Mouse (Mus musculus) forebrain, embryonic 12.5 days (tissue): ENCODE results near the gene Etv3. TPM values are rescaled to one million over a fixed set of nuclear protein-coding genes. Genes with fewer than 3 reads are reported as not detected.

Experiments used
- ATAC-seq: fragments of 200-750 bp; cut with Nextera tagmentation; 2 replicates; pipeline ENCODE4 v1.8.0; 2017; ENCODE audit warnings: moderate TSS enrichment; ENCODE audit not compliant: low FRiP score
- H3K27ac ChIP-seq: fragments of 300-500 bp; sonication (generic); 2 replicates; pipeline ENCODE4 v1.5.1; 2016; ENCODE audit warnings: mild to moderate bottlenecking
- H3K27me3 ChIP-seq: fragments of 300-500 bp; sonication (generic); 2 replicates; pipeline ENCODE4 v1.6.1; 2016; ENCODE audit warnings: mild to moderate bottlenecking
- H3K36me3 ChIP-seq: fragments of 300-500 bp; sonication (generic); replicated peaks from 2 replicates; pipeline ENCODE4 v1.6.1; 2016; ENCODE audit warnings: mild to moderate bottlenecking
- H3K4me1 ChIP-seq: fragments of 300-500 bp; sonication (generic); 2 replicates; pipeline ENCODE4 v1.6.1; 2016
- H3K4me2 ChIP-seq: fragments of 300-500 bp; sonication (generic); 2 replicates; pipeline ENCODE4 v1.6.1; 2016; ENCODE audit warnings: mild to moderate bottlenecking, moderate library complexity
- H3K4me3 ChIP-seq: fragments of 300-500 bp; sonication (generic); replicated peaks from 2 replicates; pipeline ENCODE4 v1.5.1; 2016; ENCODE audit warnings: mild to moderate bottlenecking
- H3K9ac ChIP-seq: fragments of 300-500 bp; sonication (generic); 2 replicates; pipeline ENCODE4 v1.6.1; 2016; ENCODE audit warnings: mild to moderate bottlenecking
- H3K9me3 ChIP-seq: fragments of 300-500 bp; sonication (generic); 2 replicates; pipeline ENCODE4 v1.6.1; 2016
- WGBS: fragments of 180-500 bp; shearing (Covaris S2); methylation state at CpG from one replicate; pipeline ENCODE4 v1.1.7; 2016; 5-methylcytosine and 5-hydroxymethylcytosine counted together
- polyA plus RNA-seq: library from polyadenylated mRNA; unstranded; fragments of >200 nt; fragmentation: Nextera tagmentation; extraction: Ambion mirVana; gene quantifications from 2 replicates; pipeline ENCODE4 v1.2.1, GENCODE M21; 2016

Gene Etv3
- polyA plus RNA-seq, 1 experiment from 2014 or later: 13.1 TPM

GRCm38 (mm10) chr3:87566066-87566465, 40.9 kb downstream of the Etv3 start:
- peak overlapping the region; percentile 94 for H3K27ac ChIP-seq
- H3K9ac ChIP-seq: peak overlapping the region; percentile 49; the same call in 1 of the 2 replicates
- WGBS: 2% methylated on average over 4 of the region's 4 CpGs
- H3K36me3 ChIP-seq: no peaks in the 10 kb centered on the region
- H3K9me3 ChIP-seq: no peaks in the 10 kb centered on the region
- peaks cover 13% of the 10 kb centered on the region for H3K4me1 ChIP-seq
- peak overlapping the region; percentile 46 for H3K4me2 ChIP-seq
- H3K4me3 ChIP-seq: peak overlapping the region; percentile 27
- peak; percentile 100 for ATAC-seq
- no peaks in the 10 kb centered on the region for H3K27me3 ChIP-seq

- 96% methylated on average over 14 of the region's 14 CpGs for WGBS
- no peaks in the 10 kb centered on the region for H3K9me3 ChIP-seq
- H3K27ac ChIP-seq: no peak overlapping the region
- H3K4me3 ChIP-seq: no peak overlapping the region
- ATAC-seq: no peak
- H3K4me1 ChIP-seq: peaks cover 13% of the 10 kb centered on the region
- no peaks in the 10 kb centered on the region for H3K27me3 ChIP-seq
- H3K36me3 ChIP-seq: no peaks in the 10 kb centered on the region
- H3K4me2 ChIP-seq: no peak overlapping the region
- no peak overlapping the region for H3K9ac ChIP-seq
Observed at GRCm38 (mm10) chr3:87567497-87567896, 42.3 kb downstream of the Etv3 start.

GRCm38 (mm10) chr3:87568681-87569080, 43.5 kb downstream of the Etv3 start:
- Histone ChIP-seq H3K4me3 (no peak overlapping the region), H3K27me3 (no peaks in the 10 kb centered on the region), H3K9me3 (no peaks in the 10 kb centered on the region), H3K27ac (no peak overlapping the region), H3K4me2 (no peak overlapping the region), H3K4me1 (peaks cover 13% of the 10 kb centered on the region), H3K9ac (no peak overlapping the region), H3K36me3 (no peaks in the 10 kb centered on the region)
- WGBS: 96% methylated on average over 5 of the region's 5 CpGs
- ATAC-seq: no peak

- no peak for ATAC-seq
- Histone ChIP-seq H3K9ac (no peak overlapping the region), H3K4me2 (no peak overlapping the region), H3K9me3 (0 out of 2 replicates have a peak, but pooled peaks cover under 1% of the 10 kb centered on the region), H3K27ac (no peak overlapping the region), H3K4me3 (no peak overlapping the region), H3K4me1 (no peaks in the 10 kb centered on the region), H3K27me3 (no peaks in the 10 kb centered on the region), H3K36me3 (no peaks in the 10 kb centered on the region)
- WGBS: 38% methylated on average over 6 of the region's 6 CpGs
Observed at GRCm38 (mm10) chr3:87575766-87576165, 50.6 kb downstream of the Etv3 start.

GRCm38 (mm10) chr3:87582259-87582658, 57.1 kb downstream of the Etv3 start:
- Histone ChIP-seq H3K4me3 (no peak overlapping the region), H3K36me3 (no peaks in the 10 kb centered on the region), H3K9ac (no peak overlapping the region), H3K4me2 (no peak overlapping the region), H3K27me3 (no peaks in the 10 kb centered on the region), H3K9me3 (0 out of 2 replicates have a peak, but pooled peaks cover 4% of the 10 kb centered on the region), H3K27ac (no peak overlapping the region), H3K4me1 (no peaks in the 10 kb centered on the region)
- ATAC-seq: no peak
- WGBS: 92% methylated on average over 4 of the region's 4 CpGs

Other genes with a start within 250 kb of the Etv3 start
- not detected in 2 replicates for gene Cd5l, start 167.5 kb upstream of the Etv3 start, polyA plus RNA-seq
- gene Fcrl1, start 149.0 kb upstream of the Etv3 start, polyA plus RNA-seq: not detected in 2 replicates
- gene Fcrl5, start 89.6 kb upstream of the Etv3 start, polyA plus RNA-seq: not detected in 2 replicates
- 25.9 and 29.5 TPM in 2 replicates for gene Arhgef11, start 92.2 kb downstream of the Etv3 start, polyA plus RNA-seq
- gene Lrrc71, start 223.2 kb downstream of the Etv3 start, polyA plus RNA-seq: 0.26 and 0.37 TPM in 2 replicates